Mouse (Mus musculus): ENCODE data around the gene Grik3.

DNA sequence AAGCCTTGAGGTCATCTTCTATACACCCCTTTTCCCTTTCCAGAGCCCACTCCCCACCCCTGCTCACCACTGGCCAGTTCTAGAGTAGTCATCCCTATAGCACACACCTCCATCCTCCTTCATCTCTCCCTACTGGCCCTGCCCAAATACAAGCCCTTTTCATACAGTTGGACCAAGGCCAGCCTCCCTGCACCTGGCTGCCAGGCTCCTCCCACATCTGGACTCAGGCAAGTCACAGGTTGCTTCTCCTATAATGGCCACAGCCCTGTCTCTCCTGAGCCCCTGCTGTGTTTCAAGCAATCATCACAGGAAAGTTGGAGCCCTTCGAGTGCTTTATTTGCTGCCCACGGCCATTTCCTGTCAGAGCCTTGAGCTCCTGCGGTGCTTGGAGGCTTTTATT, 110.8 kb downstream of the Grik3 start:
- TF ChIP-seq CTCF (IDR thresholded peaks at IDR 0.05 in 2 of 3, conservative IDR thresholded peaks at IDR 0.05 in 1 of 3; ENCODE audit: control insufficient read depth in 1 of 3, insufficient read depth in 1 of 3, low read depth in 2 of 3, low read length in 3 of 3, poor library complexity in 1 of 3, severe bottlenecking in 1 of 3), result no peak
- TF ChIP-seq ELF1 (IDR thresholded peaks at IDR 0.05; ENCODE audit: low read depth, low read length), result no peak
- no peak for TF ChIP-seq HCFC1 (IDR thresholded peaks at IDR 0.05; ENCODE audit: low read depth, low read length)
- no peak for TF ChIP-seq TAL1 (IDR thresholded peaks at IDR 0.05; ENCODE audit: low read length)
- TF ChIP-seq EP300 (IDR thresholded peaks at IDR 0.05; ENCODE audit: low read depth in 1 of 2, low read length in 2 of 2), result no peak
- TF ChIP-seq CHD1 (IDR thresholded peaks at IDR 0.05; ENCODE audit: low read depth, low read length), result no peak
- no peak for TF ChIP-seq RCOR1 (IDR thresholded peaks at IDR 0.05; ENCODE audit: low read depth, low read length)
- no peak for TF ChIP-seq MYC (IDR thresholded peaks at IDR 0.05; ENCODE audit: low read depth, low read length)
- TF ChIP-seq NELFE (IDR thresholded peaks at IDR 0.05; ENCODE audit: low read depth, low read length), result no peak
- TF ChIP-seq RAD21 (IDR thresholded peaks at IDR 0.05; ENCODE audit: low read depth, low read length), result no peak
- no peak for TF ChIP-seq POLR2A (IDR thresholded peaks at IDR 0.05; ENCODE audit: control insufficient read depth in 1 of 2, insufficient read depth in 1 of 2, low read depth in 1 of 2, low read length in 2 of 2, poor library complexity in 1 of 2)
- TF ChIP-seq POLR2AphosphoS2 (IDR thresholded peaks at IDR 0.05; ENCODE audit: low read length), result no peak
- no peak for TF ChIP-seq USF1 (IDR thresholded peaks at IDR 0.05; ENCODE audit: low read depth, low read length)
- no peak for TF ChIP-seq ZNF384 (IDR thresholded peaks at IDR 0.05; ENCODE audit: low read depth, low read length)

All from MEL (cell line).